Mouse (Mus musculus): Measurements from ENCODE around the gene Arhgap22. TPM values are rescaled to one million over a fixed set of nuclear protein-coding genes. Genes with fewer than 3 reads are reported as not detected.

The Arhgap22 gene
- polyA plus RNA-seq, 1 experiment from 2014 or later, result 14.0 TPM

GRCm38 (mm10) chr14:33333833-33334232 is 120.0 kb downstream of the Arhgap22 start:
- DNase-seq (ENCODE audit: low spot score) (no peak), ATAC-seq (replicated peaks; ENCODE audit: low FRiP score) (no peak)
- H3K27ac ChIP-seq (ENCODE audit: low read depth, low read length), result no peak overlapping the region
- no peak overlapping the region for H3K4me2 ChIP-seq
- WGBS, result 66% methylated on average over 4 of the region's 4 CpGs
- H3K27me3 ChIP-seq (replicated peaks; ENCODE audit: control insufficient read depth, insufficient read depth, low read length), result no peaks in the 10 kb centered on the region
- no peaks in the 10 kb centered on the region; the same call in 1 of the 2 replicates for H3K4me1 ChIP-seq (replicated peaks; ENCODE audit: control insufficient read depth, insufficient read depth, low read length)
- H3K4me3 ChIP-seq (ENCODE audit: low read depth, low read length), result no peak overlapping the region
- no peak overlapping the region for H3K9ac ChIP-seq (ENCODE audit: low read depth, low read length)
- no peaks in the 10 kb centered on the region for H3K36me3 ChIP-seq (ENCODE audit: control insufficient read depth, insufficient read depth, low read length)
- H3K9me3 ChIP-seq (ENCODE audit: control insufficient read depth, low read length), result no peaks in the 10 kb centered on the region

DNA sequence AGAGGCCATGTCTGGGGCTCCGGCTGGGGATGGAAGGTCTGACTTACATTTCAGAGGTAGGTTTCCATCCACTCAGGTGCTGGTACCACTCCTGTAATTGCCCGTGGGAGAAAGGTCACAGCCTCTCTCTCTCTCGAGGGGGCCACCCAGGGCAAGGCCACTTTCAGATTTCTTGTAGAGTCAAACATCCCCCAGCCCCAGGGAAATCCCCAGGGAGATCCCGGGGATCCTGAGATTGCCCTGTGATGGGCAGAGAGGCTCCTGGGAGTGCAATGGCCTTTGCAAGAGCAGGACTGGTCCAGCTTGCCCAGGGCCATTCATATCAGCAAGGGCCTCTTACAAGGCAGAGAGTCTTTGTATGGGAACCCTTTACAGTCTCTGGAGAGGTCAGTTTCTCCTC is 120.6 kb downstream of the Arhgap22 start:
- no peak overlapping the region for H3K4me3 ChIP-seq (ENCODE audit: low read depth, low read length)
- H3K9ac ChIP-seq (ENCODE audit: low read depth, low read length), result no peak overlapping the region
- no peaks in the 10 kb centered on the region for H3K9me3 ChIP-seq (ENCODE audit: control insufficient read depth, low read length)
- no peaks in the 10 kb centered on the region for H3K36me3 ChIP-seq (ENCODE audit: control insufficient read depth, insufficient read depth, low read length)
- no peak overlapping the region for H3K4me2 ChIP-seq
- ATAC-seq (replicated peaks; ENCODE audit: low FRiP score) (no peak), DNase-seq (ENCODE audit: low spot score) (no peak)
- WGBS, result 56% methylated on average over 4 of the region's 4 CpGs
- no peaks in the 10 kb centered on the region; the same call in 1 of the 2 replicates for H3K4me1 ChIP-seq (replicated peaks; ENCODE audit: control insufficient read depth, insufficient read depth, low read length)
- H3K27me3 ChIP-seq (replicated peaks; ENCODE audit: control insufficient read depth, insufficient read depth, low read length), result no peaks in the 10 kb centered on the region
- no peak overlapping the region for H3K27ac ChIP-seq (ENCODE audit: low read depth, low read length)

GRCm38 (mm10) chr14:33335733-33336132 is 121.9 kb downstream of the Arhgap22 start:
- Histone ChIP-seq H3K36me3 (ENCODE audit: control insufficient read depth, insufficient read depth, low read length) (no peaks in the 10 kb centered on the region), H3K4me1 (replicated peaks; ENCODE audit: control insufficient read depth, insufficient read depth, low read length) (no peaks in the 10 kb centered on the region; the same call in 1 of the 2 replicates), H3K4me3 (ENCODE audit: low read depth, low read length) (no peak overlapping the region), H3K9me3 (ENCODE audit: control insufficient read depth, low read length) (no peaks in the 10 kb centered on the region), H3K27ac (ENCODE audit: low read depth, low read length) (no peak overlapping the region), H3K27me3 (replicated peaks; ENCODE audit: control insufficient read depth, insufficient read depth, low read length) (no peaks in the 10 kb centered on the region), H3K4me2 (no peak overlapping the region), H3K9ac (ENCODE audit: low read depth, low read length) (no peak overlapping the region)
- ATAC-seq (replicated peaks; ENCODE audit: low FRiP score), result no peak
- no peak for DNase-seq (ENCODE audit: low spot score)
- 65% methylated on average over 6 of the region's 6 CpGs for WGBS

GRCm38 (mm10) chr14:33338684-33339083 is 124.9 kb downstream of the Arhgap22 start:
- WGBS, result 69% methylated on average over 5 of the region's 5 CpGs
- no peak for DNase-seq (ENCODE audit: low spot score)
- no peaks in the 10 kb centered on the region for H3K9me3 ChIP-seq (ENCODE audit: control insufficient read depth, low read length)
- H3K4me3 ChIP-seq (ENCODE audit: low read depth, low read length), result no peak overlapping the region
- no peak overlapping the region for H3K9ac ChIP-seq (ENCODE audit: low read depth, low read length)
- no peak overlapping the region for H3K27ac ChIP-seq (ENCODE audit: low read depth, low read length)
- H3K36me3 ChIP-seq (ENCODE audit: control insufficient read depth, insufficient read depth, low read length), result no peaks in the 10 kb centered on the region
- no peak overlapping the region for H3K4me2 ChIP-seq
- no peaks in the 10 kb centered on the region for H3K27me3 ChIP-seq (replicated peaks; ENCODE audit: control insufficient read depth, insufficient read depth, low read length)
- ATAC-seq (replicated peaks; ENCODE audit: low FRiP score), result no peak
- H3K4me1 ChIP-seq (replicated peaks; ENCODE audit: control insufficient read depth, insufficient read depth, low read length), result no peaks in the 10 kb centered on the region

GRCm38 (mm10) chr14:33343131-33343725 is 129.4 kb downstream of the Arhgap22 start:
- no peak overlapping the region for H3K9ac ChIP-seq (ENCODE audit: low read depth, low read length)

DNA sequence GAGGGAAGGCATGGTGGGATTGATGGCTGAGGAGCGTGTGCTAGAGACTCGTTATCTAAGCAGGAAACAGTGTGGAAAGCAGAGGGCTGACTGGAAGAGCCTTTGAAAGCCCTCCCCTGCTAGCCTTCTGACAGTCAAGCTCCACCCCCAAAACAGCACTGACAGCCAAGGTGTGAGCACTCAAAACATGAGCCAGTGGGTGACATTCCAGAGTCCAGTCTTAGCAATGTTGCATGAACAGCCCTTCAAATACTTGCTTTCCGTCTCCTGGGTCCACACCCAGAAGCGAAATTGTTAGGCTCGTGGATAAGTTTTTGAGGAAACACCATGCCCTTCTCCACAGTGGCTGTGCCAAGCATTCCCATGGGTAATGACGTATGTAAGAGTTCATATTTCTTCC is 132.7 kb downstream of the Arhgap22 start:
- no peak for ATAC-seq (replicated peaks; ENCODE audit: low FRiP score)
- Histone ChIP-seq H3K36me3 (ENCODE audit: control insufficient read depth, insufficient read depth, low read length) (no peaks in the 10 kb centered on the region), H3K9ac (ENCODE audit: low read depth, low read length) (no peak overlapping the region), H3K4me3 (ENCODE audit: low read depth, low read length) (no peak overlapping the region), H3K4me2 (no peak overlapping the region), H3K9me3 (ENCODE audit: control insufficient read depth, low read length) (no peaks in the 10 kb centered on the region), H3K27me3 (replicated peaks; ENCODE audit: control insufficient read depth, insufficient read depth, low read length) (peaks cover 27% of the 10 kb centered on the region), H3K4me1 (replicated peaks; ENCODE audit: control insufficient read depth, insufficient read depth, low read length) (peaks cover 3% of the 10 kb centered on the region; the same call in 1 of the 2 replicates), H3K27ac (ENCODE audit: low read depth, low read length) (no peak overlapping the region)
- no peak for DNase-seq (ENCODE audit: low spot score)
- 61% methylated on average over 6 of the region's 6 CpGs for WGBS

More at GRCm38 (mm10) chr14:33343131-33343725, 129.4 kb downstream of the Arhgap22 start:
- H3K27me3 ChIP-seq (replicated peaks; ENCODE audit: control insufficient read depth, insufficient read depth, low read length), result no peaks in the 10 kb centered on the region
- no peak overlapping the region for H3K4me3 ChIP-seq (ENCODE audit: low read depth, low read length)
- no peak overlapping the region for H3K4me2 ChIP-seq
- H3K4me1 ChIP-seq (replicated peaks; ENCODE audit: control insufficient read depth, insufficient read depth, low read length), result peaks cover 3% of the 10 kb centered on the region; the same call in 1 of the 2 replicates
- no peak for DNase-seq (ENCODE audit: low spot score)
- 82% methylated on average over 14 of the region's 14 CpGs for WGBS
- no peak for ATAC-seq (replicated peaks; ENCODE audit: low FRiP score)
- H3K36me3 ChIP-seq (ENCODE audit: control insufficient read depth, insufficient read depth, low read length), result no peaks in the 10 kb centered on the region
- no peak overlapping the region for H3K27ac ChIP-seq (ENCODE audit: low read depth, low read length)
- H3K9me3 ChIP-seq (ENCODE audit: control insufficient read depth, low read length), result no peaks in the 10 kb centered on the region

DNA sequence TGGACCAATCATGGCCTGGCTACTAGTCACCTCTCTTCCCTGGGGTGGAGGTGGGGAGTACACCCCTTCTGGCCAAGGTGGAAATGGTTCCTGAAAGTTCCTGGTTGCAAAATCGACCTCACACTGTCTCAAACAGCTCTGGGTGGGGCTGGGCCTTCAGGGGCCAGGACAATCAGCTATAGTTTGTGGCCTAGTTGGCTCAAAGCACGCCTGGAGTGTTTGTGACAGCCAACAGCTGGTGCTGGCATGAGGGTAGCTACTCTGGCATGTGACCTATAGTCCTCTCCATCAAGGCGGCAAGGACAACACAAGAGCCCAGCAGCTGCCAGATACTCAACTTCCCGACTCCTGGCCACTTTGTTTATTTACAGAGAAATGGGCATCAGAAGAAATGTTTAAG is 133.9 kb downstream of the Arhgap22 start:
- WGBS, result 62% methylated on average over 4 of the region's 4 CpGs
- ATAC-seq (replicated peaks; ENCODE audit: low FRiP score), result no peak
- no peak for DNase-seq (ENCODE audit: low spot score)

DNA sequence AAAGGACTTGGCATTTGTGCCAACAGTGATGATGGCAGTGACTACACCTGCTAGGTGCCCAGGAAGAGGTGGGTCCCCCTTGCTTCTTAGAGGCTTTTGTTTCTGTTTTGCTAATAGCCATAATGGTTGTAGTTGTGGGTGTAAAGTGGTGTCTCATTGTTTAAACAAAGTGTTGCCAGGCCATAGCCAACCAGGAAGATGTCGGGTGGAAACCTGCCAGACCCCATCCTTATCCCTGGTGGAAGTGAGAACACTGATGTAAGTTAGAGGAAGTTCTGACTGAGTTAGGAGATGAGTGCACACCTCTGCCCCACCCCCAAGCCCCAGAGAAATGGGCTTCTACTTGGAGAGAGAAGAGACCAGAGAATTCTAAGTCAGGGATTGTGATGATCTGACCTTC is 134.3 kb downstream of the Arhgap22 start:
- Histone ChIP-seq H3K4me1 (replicated peaks; ENCODE audit: control insufficient read depth, insufficient read depth, low read length) (peaks cover 3% of the 10 kb centered on the region; the same call in 1 of the 2 replicates), H3K4me2 (no peak overlapping the region), H3K36me3 (ENCODE audit: control insufficient read depth, insufficient read depth, low read length) (no peaks in the 10 kb centered on the region), H3K9ac (ENCODE audit: low read depth, low read length) (no peak overlapping the region), H3K27ac (ENCODE audit: low read depth, low read length) (no peak overlapping the region), H3K27me3 (replicated peaks; ENCODE audit: control insufficient read depth, insufficient read depth, low read length) (peaks cover 38% of the 10 kb centered on the region), H3K4me3 (ENCODE audit: low read depth, low read length) (no peak overlapping the region), H3K9me3 (ENCODE audit: control insufficient read depth, low read length) (no peaks in the 10 kb centered on the region)
- DNase-seq (ENCODE audit: low spot score), result no peak
- no peak for ATAC-seq (replicated peaks; ENCODE audit: low FRiP score)
- 58% methylated on average over 1 of the region's 1 CpGs for WGBS

More for the DNA sequence above, 133.9 kb downstream of the Arhgap22 start:
- peaks cover 3% of the 10 kb centered on the region; the same call in 1 of the 2 replicates for H3K4me1 ChIP-seq (replicated peaks; ENCODE audit: control insufficient read depth, insufficient read depth, low read length)
- H3K4me2 ChIP-seq, result no peak overlapping the region
- H3K27ac ChIP-seq (ENCODE audit: low read depth, low read length), result no peak overlapping the region
- H3K9me3 ChIP-seq (ENCODE audit: control insufficient read depth, low read length), result no peaks in the 10 kb centered on the region
- no peak overlapping the region for H3K9ac ChIP-seq (ENCODE audit: low read depth, low read length)
- no peaks in the 10 kb centered on the region for H3K36me3 ChIP-seq (ENCODE audit: control insufficient read depth, insufficient read depth, low read length)
- no peak overlapping the region for H3K4me3 ChIP-seq (ENCODE audit: low read depth, low read length)
- peaks cover 38% of the 10 kb centered on the region for H3K27me3 ChIP-seq (replicated peaks; ENCODE audit: control insufficient read depth, insufficient read depth, low read length)

DNA sequence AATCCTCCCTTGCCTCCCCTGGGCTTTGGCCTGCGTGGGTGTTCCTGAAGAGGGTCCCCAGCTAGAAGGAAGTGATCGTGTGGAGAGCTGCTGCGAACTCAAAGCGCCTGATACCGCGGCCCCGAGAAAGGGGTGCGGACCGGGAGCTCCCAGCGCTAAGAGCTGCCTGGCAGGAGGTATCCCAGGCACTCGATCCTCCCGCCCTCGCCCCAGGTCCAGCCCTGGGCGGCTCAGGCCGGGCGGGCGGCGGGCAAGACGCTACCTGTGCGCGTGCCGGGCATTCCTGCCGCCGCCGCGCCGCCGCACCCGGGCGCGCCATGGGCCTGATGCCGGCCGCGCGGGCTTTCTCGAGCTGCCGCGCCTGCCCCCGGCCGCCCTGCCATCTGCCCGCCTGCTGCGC is 137.2 kb downstream of the Arhgap22 start:
- Histone ChIP-seq H3K27me3 (replicated peaks; ENCODE audit: control insufficient read depth, insufficient read depth, low read length) (peaks cover 38% of the 10 kb centered on the region), H3K9ac (ENCODE audit: low read depth, low read length) (no peak overlapping the region), H3K4me1 (replicated peaks; ENCODE audit: control insufficient read depth, insufficient read depth, low read length) (peaks cover under 1% of the 10 kb centered on the region; the same call in 1 of the 2 replicates), H3K9me3 (ENCODE audit: control insufficient read depth, low read length) (no peaks in the 10 kb centered on the region), H3K36me3 (ENCODE audit: control insufficient read depth, insufficient read depth, low read length) (no peaks in the 10 kb centered on the region), H3K4me3 (ENCODE audit: low read depth, low read length) (peak overlapping the region; percentile 42), H3K27ac (ENCODE audit: low read depth, low read length) (no peak overlapping the region), H3K4me2 (peak overlapping the region; percentile 69)
- ATAC-seq (replicated peaks; ENCODE audit: low FRiP score) (no peak), DNase-seq (ENCODE audit: low spot score) (peak; percentile 41)
- WGBS, result 1% methylated on average over 32 of the region's 42 CpGs
